Mouse (Mus musculus): Measurements from ENCODE around the gene Ssh2. TPM values are rescaled to one million over a fixed set of nuclear protein-coding genes. Genes with fewer than 3 reads are reported as not detected.

Gene Ssh2
- polyA plus RNA-seq, 1 experiment from 2014 or later: 20.2 TPM

- 84% methylated on average over 6 of the region's 6 CpGs for WGBS
These were observed 27.2 kb upstream of the Ssh2 start, which contains the start of gene Efcab5 for GRCm38 (mm10) chr11:77188868-77189267. TSS of gene Efcab5 (minus strand) at chr11:77188968.

GRCm38 (mm10) chr11:77193410-77193809 is 22.7 kb upstream of the Ssh2 start:
- 31% methylated on average over 5 of the region's 5 CpGs for WGBS
- no peak overlapping the region for H3K4me2 ChIP-seq (ENCODE audit: low read length)
- H3K9ac ChIP-seq (ENCODE audit: low read depth, low read length): no peak overlapping the region
- H3K4me1 ChIP-seq (ENCODE audit: control insufficient read depth, insufficient read depth, low read length): peaks cover 3% of the 10 kb centered on the region; the same call in 1 of the 2 replicates
- H3K36me3 ChIP-seq (ENCODE audit: control insufficient read depth, insufficient read depth, low read length): no peaks in the 10 kb centered on the region
- peaks cover 7% of the 10 kb centered on the region; the same call in 1 of the 2 replicates for H3K27me3 ChIP-seq (ENCODE audit: control insufficient read depth, insufficient read depth, low read depth, low read length)
- H3K9me3 ChIP-seq (replicated peaks; ENCODE audit: control insufficient read depth, low read length, poor library complexity, severe bottlenecking): no peaks in the 10 kb centered on the region
- no peak for ATAC-seq
- no peak overlapping the region for H3K4me3 ChIP-seq (ENCODE audit: low read depth, low read length)
- no peak overlapping the region for H3K27ac ChIP-seq (ENCODE audit: low read length)

More at GRCm38 (mm10) chr11:77188868-77189267, 27.2 kb upstream of the Ssh2 start, which contains the start of gene Efcab5:
- Histone ChIP-seq H3K27me3 (ENCODE audit: control insufficient read depth, insufficient read depth, low read depth, low read length) (peaks cover 3% of the 10 kb centered on the region; the same call in 1 of the 2 replicates), H3K4me2 (ENCODE audit: low read length) (no peak within 1 kb of the TSS), H3K9ac (ENCODE audit: low read depth, low read length) (no peak within 1 kb of the TSS), H3K4me3 (ENCODE audit: low read depth, low read length) (no peak within 1 kb of the TSS), H3K36me3 (ENCODE audit: control insufficient read depth, insufficient read depth, low read length) (no peaks in the 10 kb centered on the region), H3K27ac (ENCODE audit: low read length) (no peak within 1 kb of the TSS), H3K4me1 (ENCODE audit: control insufficient read depth, insufficient read depth, low read length) (peaks cover 3% of the 10 kb centered on the region; the same call in 1 of the 2 replicates), H3K9me3 (replicated peaks; ENCODE audit: control insufficient read depth, low read length, poor library complexity, severe bottlenecking) (no peaks in the 10 kb centered on the region)
- ATAC-seq: no peak

GRCm38 (mm10) chr11:77193941-77194553 is 22.0 kb upstream of the Ssh2 start:
- H3K4me2 ChIP-seq (ENCODE audit: low read length): no peak overlapping the region
- H3K4me3 ChIP-seq (ENCODE audit: low read depth, low read length): no peak overlapping the region
- no peak overlapping the region for H3K27ac ChIP-seq (ENCODE audit: low read length)
- H3K27me3 ChIP-seq (ENCODE audit: control insufficient read depth, insufficient read depth, low read depth, low read length): peaks cover 7% of the 10 kb centered on the region; the same call in 1 of the 2 replicates
- H3K36me3 ChIP-seq (ENCODE audit: control insufficient read depth, insufficient read depth, low read length): no peaks in the 10 kb centered on the region
- no peak for ATAC-seq
- H3K4me1 ChIP-seq (ENCODE audit: control insufficient read depth, insufficient read depth, low read length): peaks cover 3% of the 10 kb centered on the region; the same call in 1 of the 2 replicates
- WGBS: 11% methylated on average over 6 of the region's 6 CpGs
- no peak overlapping the region for H3K9ac ChIP-seq (ENCODE audit: low read depth, low read length)
- H3K9me3 ChIP-seq (replicated peaks; ENCODE audit: control insufficient read depth, low read length, poor library complexity, severe bottlenecking): no peaks in the 10 kb centered on the region

GRCm38 (mm10) chr11:77194762-77195161 is 21.3 kb upstream of the Ssh2 start:
- no peak overlapping the region for H3K4me3 ChIP-seq (ENCODE audit: low read depth, low read length)
- H3K36me3 ChIP-seq (ENCODE audit: control insufficient read depth, insufficient read depth, low read length): no peaks in the 10 kb centered on the region
- H3K4me2 ChIP-seq (ENCODE audit: low read length): no peak overlapping the region
- 54% methylated on average over 1 of the region's 1 CpGs for WGBS
- no peak for ATAC-seq
- peaks cover 7% of the 10 kb centered on the region; the same call in 1 of the 2 replicates for H3K27me3 ChIP-seq (ENCODE audit: control insufficient read depth, insufficient read depth, low read depth, low read length)
- peaks cover 3% of the 10 kb centered on the region; the same call in 1 of the 2 replicates for H3K4me1 ChIP-seq (ENCODE audit: control insufficient read depth, insufficient read depth, low read length)
- H3K27ac ChIP-seq (ENCODE audit: low read length): no peak overlapping the region
- H3K9me3 ChIP-seq (replicated peaks; ENCODE audit: control insufficient read depth, low read length, poor library complexity, severe bottlenecking): no peaks in the 10 kb centered on the region
- H3K9ac ChIP-seq (ENCODE audit: low read depth, low read length): no peak overlapping the region

GRCm38 (mm10) chr11:77195360-77196109 is 20.6 kb upstream of the Ssh2 start:
- peaks cover 3% of the 10 kb centered on the region; the same call in 1 of the 2 replicates for H3K4me1 ChIP-seq (ENCODE audit: control insufficient read depth, insufficient read depth, low read length)
- 59% methylated on average over 11 of the region's 11 CpGs for WGBS
- no peaks in the 10 kb centered on the region for H3K36me3 ChIP-seq (ENCODE audit: control insufficient read depth, insufficient read depth, low read length)
- H3K4me2 ChIP-seq (ENCODE audit: low read length): no peak overlapping the region
- H3K4me3 ChIP-seq (ENCODE audit: low read depth, low read length): no peak overlapping the region
- no peak for ATAC-seq
- peaks cover 7% of the 10 kb centered on the region; the same call in 1 of the 2 replicates for H3K27me3 ChIP-seq (ENCODE audit: control insufficient read depth, insufficient read depth, low read depth, low read length)
- no peaks in the 10 kb centered on the region for H3K9me3 ChIP-seq (replicated peaks; ENCODE audit: control insufficient read depth, low read length, poor library complexity, severe bottlenecking)
- H3K27ac ChIP-seq (ENCODE audit: low read length): no peak overlapping the region
- no peak overlapping the region for H3K9ac ChIP-seq (ENCODE audit: low read depth, low read length)

- Histone ChIP-seq H3K4me3 (ENCODE audit: low read depth, low read length) (no peak overlapping the region), H3K36me3 (ENCODE audit: control insufficient read depth, insufficient read depth, low read length) (no peaks in the 10 kb centered on the region), H3K4me2 (ENCODE audit: low read length) (no peak overlapping the region), H3K27me3 (ENCODE audit: control insufficient read depth, insufficient read depth, low read depth, low read length) (peaks cover 6% of the 10 kb centered on the region; the same call in 1 of the 2 replicates), H3K9me3 (replicated peaks; ENCODE audit: control insufficient read depth, low read length, poor library complexity, severe bottlenecking) (no peaks in the 10 kb centered on the region), H3K4me1 (ENCODE audit: control insufficient read depth, insufficient read depth, low read length) (peaks cover 3% of the 10 kb centered on the region; the same call in 1 of the 2 replicates), H3K9ac (ENCODE audit: low read depth, low read length) (no peak overlapping the region), H3K27ac (ENCODE audit: low read length) (no peak overlapping the region)
- no peak for ATAC-seq
- WGBS: 46% methylated on average over 4 of the region's 4 CpGs
These were observed 19.6 kb upstream of the Ssh2 start for GRCm38 (mm10) chr11:77196181-77197143.

GRCm38 (mm10) chr11:77199636-77200035 is 16.5 kb upstream of the Ssh2 start:
- Histone ChIP-seq H3K4me2 (ENCODE audit: low read length) (no peak overlapping the region), H3K4me3 (ENCODE audit: low read depth, low read length) (no peak overlapping the region), H3K27me3 (ENCODE audit: control insufficient read depth, insufficient read depth, low read depth, low read length) (peaks cover 4% of the 10 kb centered on the region; the same call in 1 of the 2 replicates), H3K4me1 (ENCODE audit: control insufficient read depth, insufficient read depth, low read length) (no peaks in the 10 kb centered on the region), H3K9me3 (replicated peaks; ENCODE audit: control insufficient read depth, low read length, poor library complexity, severe bottlenecking) (no peaks in the 10 kb centered on the region), H3K36me3 (ENCODE audit: control insufficient read depth, insufficient read depth, low read length) (no peaks in the 10 kb centered on the region), H3K27ac (ENCODE audit: low read length) (no peak overlapping the region), H3K9ac (ENCODE audit: low read depth, low read length) (no peak overlapping the region)
- no peak for ATAC-seq
- 45% methylated on average over 4 of the region's 4 CpGs for WGBS

GRCm38 (mm10) chr11:77200703-77201102 is 15.4 kb upstream of the Ssh2 start:
- Histone ChIP-seq H3K9ac (ENCODE audit: low read depth, low read length) (no peak overlapping the region), H3K4me3 (ENCODE audit: low read depth, low read length) (no peak overlapping the region), H3K4me2 (ENCODE audit: low read length) (no peak overlapping the region), H3K36me3 (ENCODE audit: control insufficient read depth, insufficient read depth, low read length) (no peaks in the 10 kb centered on the region), H3K27me3 (ENCODE audit: control insufficient read depth, insufficient read depth, low read depth, low read length) (peaks cover 4% of the 10 kb centered on the region; the same call in 1 of the 2 replicates), H3K27ac (ENCODE audit: low read length) (no peak overlapping the region), H3K4me1 (ENCODE audit: control insufficient read depth, insufficient read depth, low read length) (no peaks in the 10 kb centered on the region), H3K9me3 (replicated peaks; ENCODE audit: control insufficient read depth, low read length, poor library complexity, severe bottlenecking) (no peaks in the 10 kb centered on the region)
- 96% methylated on average over 1 of the region's 1 CpGs for WGBS
- no peak for ATAC-seq
